Comparison of ENCODE assay signal across 15 mouse cellular contexts in genomic region chr8:127914086-127914485, GRCm38 (mm10).
DNase-seq lines count a peak whose midpoint lies in the region; ATAC-seq and TF ChIP-seq lines count a peak whose summit lies in the region.
"Had no signal": no experiment of that assay in that cellular context is flagged by ENCODE, and none has a peak within 500 bp of the region (broad histone marks: within the 10 kb centered on the region; RNA-seq: fewer than 3 reads in every experiment).

No protein-coding gene starts in this region.

- 87% methylated on average over 3 of the region's 3 CpGs for WGBS in neural tube, embryonic 15.5 days

- H3K27ac ChIP-seq in layer of hippocampus, adult 2 months = peak overlapping the region; percentile 24; the same call in 1 of the 2 replicates
- H3K27ac ChIP-seq in neural tube, embryonic 15.5 days (replicated peaks) = no peak overlapping the region
- H3K27ac ChIP-seq: embryonic facial prominence, embryonic 13.5 days; forebrain, embryonic 13.5 days; hindbrain, embryonic 15.5 days; kidney, postnatal 0 days; liver, embryonic 13.5 days; midbrain, embryonic 15.5 days had no signal

- H3K9ac ChIP-seq in neural tube, embryonic 15.5 days (replicated peaks) = no peak overlapping the region
- H3K9ac ChIP-seq: embryonic facial prominence, embryonic 13.5 days; forebrain, embryonic 13.5 days; hindbrain, embryonic 15.5 days; liver, embryonic 13.5 days; midbrain, embryonic 15.5 days had no signal

- DNase-seq in layer of hippocampus, adult 2 months (ENCODE audit: low spot score in 2 of 2) = peak in 1 of 2 experiments; percentile 16
- DNase-seq in layer of hippocampus, postnatal 14 days (ENCODE audit: low spot score in 2 of 2) = no peak
- peak; percentile 53 for DNase-seq in heart, adult 8-10 months (ENCODE audit: low spot score)
- DNase-seq in left cerebral cortex, adult 18-20 months (ENCODE audit: low spot score in 2 of 2) = peak; percentile 16 to 26
- peak; percentile 86 for DNase-seq in skeletal muscle tissue, adult 2 months (ENCODE audit: low read depth, low spot score)
- no peak for DNase-seq in embryo, embryonic 10.5 days (ENCODE audit: low spot score)
- DNase-seq: cerebellum, adult 9-11 months; liver, embryonic 13.5 days; lung, postnatal 4 days had no signal

- no peak overlapping the region for H3K4me2 ChIP-seq in neural tube, embryonic 15.5 days
- H3K4me2 ChIP-seq: embryonic facial prominence, embryonic 13.5 days; forebrain, embryonic 13.5 days; hindbrain, embryonic 15.5 days; liver, embryonic 13.5 days; midbrain, embryonic 15.5 days had no signal

- H3K9me3 ChIP-seq in neural tube, embryonic 15.5 days (replicated peaks) = no peaks in the 10 kb centered on the region
- H3K9me3 ChIP-seq: embryonic facial prominence, embryonic 13.5 days; forebrain, embryonic 13.5 days; hindbrain, embryonic 15.5 days; liver, embryonic 13.5 days; midbrain, embryonic 15.5 days had no signal

- TF ChIP-seq CTCF in layer of hippocampus, adult 2 months (conservative IDR thresholded peaks at IDR 0.05) = no peak

- H3K27me3 ChIP-seq in neural tube, embryonic 15.5 days (replicated peaks) = no peaks in the 10 kb centered on the region
- H3K27me3 ChIP-seq: embryonic facial prominence, embryonic 13.5 days; forebrain, embryonic 13.5 days; hindbrain, embryonic 15.5 days; liver, embryonic 13.5 days; midbrain, embryonic 15.5 days had no signal

- no peak overlapping the region for H3K4me3 ChIP-seq in layer of hippocampus, adult 2 months
- H3K4me3 ChIP-seq in neural tube, embryonic 15.5 days (replicated peaks) = no peak overlapping the region
- H3K4me3 ChIP-seq: embryonic facial prominence, embryonic 13.5 days; forebrain, embryonic 13.5 days; hindbrain, embryonic 15.5 days; liver, embryonic 13.5 days; midbrain, embryonic 15.5 days had no signal

- ATAC-seq in neural tube, embryonic 15.5 days (ENCODE audit: low FRiP score) = no peak
- ATAC-seq: forebrain, embryonic 13.5 days; midbrain, embryonic 15.5 days had no signal

- H3K36me3 ChIP-seq in neural tube, embryonic 15.5 days = no peaks in the 10 kb centered on the region
- H3K36me3 ChIP-seq: embryonic facial prominence, embryonic 13.5 days; hindbrain, embryonic 15.5 days; liver, embryonic 13.5 days; midbrain, embryonic 15.5 days had no signal

- no peaks in the 10 kb centered on the region for H3K4me1 ChIP-seq in neural tube, embryonic 15.5 days
- H3K4me1 ChIP-seq: liver, embryonic 13.5 days had no signal

Comparison
In these comparisons a context has a peak if more than half of its experiments do, and no peak if none do; other contexts are left out.
1. DNase-seq: peak in heart, adult 8-10 months (single experiment), left cerebral cortex, adult 18-20 months (2 of 2) and skeletal muscle tissue, adult 2 months (single experiment); none in layer of hippocampus, postnatal 14 days (0 of 2) and embryo, embryonic 10.5 days (single experiment).